Mouse (Mus musculus) heart, postnatal 0 days (tissue): ENCODE measurements around the gene Tmem135. TPM values are rescaled to one million over a fixed set of nuclear protein-coding genes. Genes with fewer than 3 reads are reported as not detected.
A peak's percentile ranks its signal among the peaks of the same experiment; 100 is the strongest.

Experiments used
- ATAC-seq: fragments of 200-750 bp; cut with Nextera tagmentation; 2 replicates; pipeline ENCODE4 v1.8.0; 2017; ENCODE audit warnings: low read depth, moderate number of reproducible peaks, moderate library complexity; ENCODE audit not compliant: insufficient read depth
- DNase-seq: peaks from one replicate; pipeline ENCODE4 v3.0.0-alpha.2; 2016; ENCODE audit warnings: low spot score
- H3K27ac ChIP-seq: fragments of 300-500 bp; sonication (generic); 2 replicates; pipeline ENCODE4 v1.5.1; 2014; ENCODE audit warnings: low read depth, mild to moderate bottlenecking
- H3K27me3 ChIP-seq: fragments of 300-500 bp; sonication (generic); 2 replicates; pipeline ENCODE4 v1.6.1; 2014; ENCODE audit warnings: low read length, mixed read lengths; ENCODE audit not compliant: control insufficient read depth, insufficient read depth
- H3K36me3 ChIP-seq: fragments of 300-500 bp; sonication (generic); replicated peaks from 2 replicates; pipeline ENCODE4 v1.6.1; 2014; ENCODE audit warnings: low read length, mixed read lengths; ENCODE audit not compliant: control insufficient read depth, insufficient read depth
- H3K4me1 ChIP-seq: fragments of 300-500 bp; sonication (generic); 2 replicates; pipeline ENCODE4 v1.6.1; 2014; ENCODE audit warnings: antibody characterized with exemption; ENCODE audit not compliant: control insufficient read depth, insufficient read depth
- H3K4me2 ChIP-seq: fragments of 300-500 bp; sonication (generic); 2 replicates; pipeline ENCODE4 v1.6.1; 2014; ENCODE audit warnings: low read depth, mild to moderate bottlenecking, low read length, moderate library complexity
- H3K4me3 ChIP-seq: fragments of 300-500 bp; sonication (generic); 2 replicates; pipeline ENCODE4 v1.5.1; 2014; ENCODE audit warnings: low read depth, low read length
- H3K9ac ChIP-seq: fragments of 300-500 bp; sonication (generic); replicated peaks from 2 replicates; pipeline ENCODE4 v1.6.1; 2014; ENCODE audit warnings: low read depth, low read length, mixed read lengths
- H3K9me3 ChIP-seq: fragments of 300-500 bp; sonication (generic); replicated peaks from 2 replicates; pipeline ENCODE4 v1.6.1; 2016; ENCODE audit warnings: low read length; ENCODE audit not compliant: control insufficient read depth
- CTCF ChIP-seq: IDR thresholded peaks from 2 replicates; pipeline ENCODE4 v1.5.1; 2016; ENCODE audit warnings: antibody characterized with exemption, control low read depth, low read depth
- EP300 ChIP-seq: IDR thresholded peaks from 2 replicates; pipeline ENCODE4 v1.6.1; 2016; ENCODE audit warnings: antibody characterized with exemption, low read depth
- WGBS: fragments of 180-500 bp; shearing (Covaris S2); extraction: QIAGEN DNeasy Blood & Tissue Kit; methylation state at CpG from one replicate; pipeline ENCODE4 v1.1.7; 2014; 5-methylcytosine and 5-hydroxymethylcytosine counted together
- polyA plus RNA-seq: library from polyadenylated mRNA; unstranded; fragments of >200 nt; fragmentation: Nextera tagmentation; extraction: Ambion mirVana; gene quantifications from 2 replicates; pipeline ENCODE4 v1.2.1, GENCODE M21; 2015
- total RNA-seq: library from RNA; depleted of rRNA; stranded (reverse); fragments of >200 nt; gene quantifications from 2 replicates; pipeline ENCODE4 v1.2.3, GENCODE M21; 2014; ENCODE audit warnings: low replicate concordance

The Tmem135 gene
- total and polyA plus RNA-seq, 2 experiments from 2014 or later: 31.6 to 70.6 TPM

GRCm38 (mm10) chr7:89155741-89156140 lies 248.3 kb downstream of the Tmem135 start:
- peaks cover 23% of the 10 kb centered on the region for H3K36me3 ChIP-seq
- H3K27me3 ChIP-seq: no peaks in the 10 kb centered on the region
- H3K4me3 ChIP-seq: no peak overlapping the region
- no peak overlapping the region for H3K9ac ChIP-seq
- ATAC-seq: peak; percentile 54; the same call in 1 of the 2 replicates
- H3K4me2 ChIP-seq: peak overlapping the region; percentile 15; the same call in 1 of the 2 replicates
- DNase-seq: peak; percentile 41
- no peaks in the 10 kb centered on the region for H3K9me3 ChIP-seq
- TF ChIP-seq EP300 (no peak), CTCF (no peak)
- 0 out of 2 replicates have a peak overlapping the region, but pooled peaks have one; percentile 20 for H3K27ac ChIP-seq
- H3K4me1 ChIP-seq: peaks cover 8% of the 10 kb centered on the region; the same call in 1 of the 2 replicates
- WGBS: 62% methylated on average over 7 of the region's 7 CpGs

GRCm38 (mm10) chr7:89155223-89155622 lies 248.8 kb downstream of the Tmem135 start:
- no peak for ATAC-seq
- H3K4me1 ChIP-seq: peaks cover 8% of the 10 kb centered on the region; the same call in 1 of the 2 replicates
- H3K9me3 ChIP-seq: no peaks in the 10 kb centered on the region
- peak overlapping the region; percentile 20; the same call in 1 of the 2 replicates for H3K27ac ChIP-seq
- 76% methylated on average over 6 of the region's 6 CpGs for WGBS
- DNase-seq: no peak
- H3K9ac ChIP-seq: no peak overlapping the region
- no peak overlapping the region for H3K4me3 ChIP-seq
- peak overlapping the region; percentile 15; the same call in 1 of the 2 replicates for H3K4me2 ChIP-seq
- TF ChIP-seq EP300 (no peak), CTCF (no peak)
- H3K27me3 ChIP-seq: no peaks in the 10 kb centered on the region
- H3K36me3 ChIP-seq: peaks cover 23% of the 10 kb centered on the region

GRCm38 (mm10) chr7:89151345-89151744 lies 252.7 kb downstream of the Tmem135 start:
- Histone ChIP-seq H3K9ac (no peak overlapping the region), H3K36me3 (peaks cover 28% of the 10 kb centered on the region), H3K9me3 (no peaks in the 10 kb centered on the region), H3K4me1 (no peaks in the 10 kb centered on the region), H3K4me2 (no peak overlapping the region), H3K27ac (peak overlapping the region; percentile 3), H3K27me3 (no peaks in the 10 kb centered on the region), H3K4me3 (no peak overlapping the region)
- 62% methylated on average over 6 of the region's 6 CpGs for WGBS
- TF ChIP-seq CTCF: no peak
- DNase-seq: no peak
- peak; percentile 57; the same call in 1 of the 2 replicates for ATAC-seq

- Histone ChIP-seq H3K4me1 (no peaks in the 10 kb centered on the region), H3K36me3 (peaks cover 44% of the 10 kb centered on the region), H3K4me3 (no peak overlapping the region), H3K9me3 (no peaks in the 10 kb centered on the region), H3K4me2 (no peak overlapping the region), H3K27ac (no peak overlapping the region), H3K27me3 (no peaks in the 10 kb centered on the region), H3K9ac (no peak overlapping the region)
- 84% methylated on average over 5 of the region's 5 CpGs for WGBS
- TF ChIP-seq EP300: no peak
- no peak for TF ChIP-seq CTCF
- DNase-seq (no peak), ATAC-seq (no peak)
Measured at GRCm38 (mm10) chr7:89140640-89141300, 263.3 kb downstream of the Tmem135 start.

- no peak overlapping the region for H3K27ac ChIP-seq
Measured at GRCm38 (mm10) chr7:89134884-89135511, 269.0 kb downstream of the Tmem135 start.

More at GRCm38 (mm10) chr7:89134884-89135511, 269.0 kb downstream of the Tmem135 start:
- Histone ChIP-seq H3K4me2 (no peak overlapping the region), H3K4me3 (no peak overlapping the region), H3K27me3 (no peaks in the 10 kb centered on the region), H3K36me3 (peaks cover 16% of the 10 kb centered on the region), H3K4me1 (no peaks in the 10 kb centered on the region), H3K9me3 (no peaks in the 10 kb centered on the region), H3K9ac (no peak overlapping the region)
- DNase-seq (no peak), ATAC-seq (no peak)
- WGBS: 67% methylated on average over 5 of the region's 5 CpGs
- no peak for TF ChIP-seq CTCF
- TF ChIP-seq EP300: no peak
